Mouse (Mus musculus) heart, postnatal 0 days (tissue): ENCODE results near the gene Rps28.

Experiments used
- CTCF ChIP-seq: IDR thresholded peaks from 2 replicates; pipeline ENCODE4 v1.5.1; 2016; ENCODE audit warnings: antibody characterized with exemption, control low read depth, low read depth
- EP300 ChIP-seq: IDR thresholded peaks from 2 replicates; pipeline ENCODE4 v1.6.1; 2016; ENCODE audit warnings: antibody characterized with exemption, low read depth

DNA sequence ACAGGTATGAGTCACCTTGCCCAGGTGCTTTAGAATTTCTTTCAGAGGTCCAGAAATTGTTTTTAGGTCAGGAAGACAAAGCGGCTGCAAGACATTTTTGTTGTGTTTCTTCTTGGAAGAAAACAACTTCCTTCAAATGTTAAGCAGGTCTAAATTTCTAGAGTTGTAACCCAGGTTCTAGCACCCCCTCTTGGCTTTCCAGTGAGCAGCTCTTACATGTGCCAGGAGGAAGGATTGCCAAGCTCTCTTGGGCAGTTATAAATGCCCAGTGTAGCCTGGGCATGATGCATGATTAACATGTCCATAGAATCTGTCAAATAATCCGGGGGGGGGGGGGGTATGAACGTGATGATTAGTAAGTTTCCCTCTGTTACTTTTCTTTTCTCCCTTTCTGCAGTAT lies 26.1 kb downstream of the Rps28 start:
- TF ChIP-seq CTCF: peak; percentile 62
- no peak for TF ChIP-seq EP300
